Mouse (Mus musculus) erythroblast, embryonic 14.5 days (primary cell): Measurements from ENCODE around the gene Fto.

Experiments used
- GATA1 ChIP-seq: IDR thresholded peaks from 2 replicates; pipeline ENCODE4 v1.6.1; 2012; ENCODE audit warnings: low read length, inconsistent platforms, mixed read lengths
- TAL1 ChIP-seq: IDR thresholded peaks from 3 replicates; pipeline ENCODE4 v1.6.1; 2012; ENCODE audit warnings: low read length, inconsistent platforms, mixed read lengths

- TF ChIP-seq GATA1 (no peak), TAL1 (no peak)
Observed at GRCm38 (mm10) chr8:91680125-91680524, 366.8 kb downstream of the Fto start.
